Mouse (Mus musculus) testis, adult 2 months (tissue): Measurements from ENCODE around the gene Sox6.

ENCODE experiments used
- CTCF ChIP-seq: fragments of 200-500 bp; IDR thresholded peaks from 2 replicates; pipeline ENCODE4 v1.5.1; 2012; ENCODE audit warnings: low read depth, mild to moderate bottlenecking, inconsistent platforms, low read length, moderate library complexity; ENCODE audit not compliant: control insufficient read depth, insufficient read depth, insufficient replicate concordance
- POLR2A ChIP-seq: fragments of 200-500 bp; IDR thresholded peaks from 2 replicates; pipeline ENCODE4 v1.6.1; 2012; ENCODE audit warnings: low read depth, mild to moderate bottlenecking, inconsistent platforms, low read length, moderate library complexity; ENCODE audit not compliant: control insufficient read depth

- TF ChIP-seq POLR2A (no peak), CTCF (no peak)
These were observed 219.5 kb downstream of the Sox6 start for GRCm38 (mm10) chr7:115819136-115819535.
